Mouse (Mus musculus): ENCODE results near the gene Trmt44.

- TF ChIP-seq CTCF (IDR thresholded peaks at IDR 0.05; ENCODE audit: borderline replicate concordance, control insufficient read depth, extremely low read depth, insufficient read depth, low read length, poor library complexity) = no peak
- no peak for TF ChIP-seq POLR2A (IDR thresholded peaks at IDR 0.05; ENCODE audit: control insufficient read depth, extremely low read depth, insufficient read depth, low read length, poor library complexity)
Measured at GRCm38 (mm10) chr5:35582445-35583220, 7.8 kb upstream of the Trmt44 start, which contains the start of gene Acox3.

Data from thymus, adult 2 months (tissue).